23 mouse cellular contexts compared by ENCODE assay signal in genomic region chr2:163546623-163547318, GRCm38 (mm10). TPM values are rescaled to one million over a fixed set of nuclear protein-coding genes. Genes with fewer than 3 reads are reported as not detected.
DNase-seq lines count a peak whose midpoint lies in the region; ATAC-seq lines count a peak whose summit lies in the region.
"Had no signal": no experiment of that assay in that cellular context is flagged by ENCODE, and none has a peak within 500 bp of the region (broad histone marks: within the 10 kb centered on the region; RNA-seq: fewer than 3 reads in every experiment).

No protein-coding gene starts in this region.

- ATAC-seq in erythroblast, adult 5-6 weeks (replicated peaks; ENCODE audit: low FRiP score, poor library complexity, severe bottlenecking), result no peak
- peak; percentile 92 for ATAC-seq in liver, embryonic 16.5 days (ENCODE audit: low read depth)
- no peak for ATAC-seq in midbrain, embryonic 14.5 days (ENCODE audit: low FRiP score, low TSS enrichment)
- ATAC-seq: forebrain, embryonic 15.5 days; midbrain, embryonic 16.5 days had no signal

- H3K36me3 ChIP-seq in erythroblast, embryonic 14.5 days (ENCODE audit: control insufficient read depth), result no peaks in the 10 kb centered on the region; the same call in 1 of the 2 replicates
- no peaks in the 10 kb centered on the region for H3K36me3 ChIP-seq in liver, embryonic 16.5 days (ENCODE audit: control insufficient read depth, insufficient read depth)
- H3K36me3 ChIP-seq in midbrain, embryonic 14.5 days (ENCODE audit: control insufficient read depth, insufficient read depth, low read length), result no peaks in the 10 kb centered on the region
- H3K36me3 ChIP-seq: forebrain, embryonic 15.5 days had no signal

- H3K4me2 ChIP-seq in liver, embryonic 16.5 days (ENCODE audit: low read depth, low read length), result no peak overlapping the region
- no peak overlapping the region for H3K4me2 ChIP-seq in midbrain, embryonic 14.5 days (ENCODE audit: low read length)
- H3K4me2 ChIP-seq: forebrain, embryonic 15.5 days; hindbrain, embryonic 14.5 days had no signal

- intact Hi-C loops in left cerebral cortex, postnatal 4 days (cut with DNase I), result no loop called here

- H3K9me3 ChIP-seq in erythroblast, embryonic 14.5 days (ENCODE audit: control insufficient read depth, low read length), result no peaks in the 10 kb centered on the region
- H3K9me3 ChIP-seq in liver, embryonic 16.5 days (replicated peaks; ENCODE audit: control insufficient read depth, low read length), result no peaks in the 10 kb centered on the region
- H3K9me3 ChIP-seq in midbrain, embryonic 14.5 days (ENCODE audit: control insufficient read depth, low read length), result no peaks in the 10 kb centered on the region
- H3K9me3 ChIP-seq: forebrain, embryonic 15.5 days had no signal

- peak overlapping the region; percentile 42 for H3K9ac ChIP-seq in liver, embryonic 16.5 days (ENCODE audit: low read depth, low read length)
- H3K9ac ChIP-seq in midbrain, embryonic 14.5 days (replicated peaks; ENCODE audit: low read length), result no peak overlapping the region
- H3K9ac ChIP-seq: forebrain, embryonic 15.5 days; hindbrain, embryonic 14.5 days had no signal

- no peaks in the 10 kb centered on the region for H3K27me3 ChIP-seq in erythroblast, embryonic 14.5 days (ENCODE audit: control insufficient read depth)
- no peaks in the 10 kb centered on the region for H3K27me3 ChIP-seq in liver, embryonic 16.5 days (ENCODE audit: control insufficient read depth, insufficient read depth, low read depth, low read length)
- no peaks in the 10 kb centered on the region for H3K27me3 ChIP-seq in midbrain, embryonic 14.5 days (ENCODE audit: control insufficient read depth, insufficient read depth, low read length)
- H3K27me3 ChIP-seq: forebrain, embryonic 15.5 days had no signal

- peak overlapping the region; percentile 26 for H3K27ac ChIP-seq in liver, embryonic 16.5 days (ENCODE audit: low read length)
- H3K27ac ChIP-seq in midbrain, embryonic 14.5 days (replicated peaks; ENCODE audit: low read depth, low read length), result no peak overlapping the region
- H3K27ac ChIP-seq: forebrain, embryonic 15.5 days; heart, adult 2 months; hindbrain, embryonic 14.5 days; macrophage had no signal

- WGBS in liver, embryonic 16.5 days (ENCODE audit: insufficient replicate concordance), result 52% methylated on average over 14 of the region's 14 CpGs
- 83% methylated on average over 14 of the region's 14 CpGs for WGBS in midbrain, embryonic 14.5 days

- peak overlapping the region; percentile 55 for H3K4me3 ChIP-seq in erythroblast, embryonic 14.5 days (replicated peaks)
- peak overlapping the region; percentile 50 for H3K4me3 ChIP-seq in liver, embryonic 16.5 days (ENCODE audit: low read depth, low read length)
- no peak overlapping the region for H3K4me3 ChIP-seq in midbrain, embryonic 14.5 days (replicated peaks; ENCODE audit: low read depth, low read length)
- H3K4me3 ChIP-seq: forebrain, embryonic 15.5 days; heart, adult 2 months had no signal

- peaks cover 2% of the 10 kb centered on the region; the same call in 1 of the 2 replicates for H3K4me1 ChIP-seq in erythroblast, embryonic 14.5 days (ENCODE audit: control insufficient read depth)
- H3K4me1 ChIP-seq in liver, embryonic 16.5 days (ENCODE audit: control insufficient read depth, low read depth, low read length), result peaks cover 7% of the 10 kb centered on the region
- H3K4me1 ChIP-seq in midbrain, embryonic 14.5 days (ENCODE audit: control insufficient read depth, insufficient read depth, low read length), result no peaks in the 10 kb centered on the region
- H3K4me1 ChIP-seq: forebrain, embryonic 15.5 days had no signal

- peak; percentile 85 to 90 for DNase-seq in kidney, postnatal 36 days
- DNase-seq in midbrain, embryonic 14.5 days, result no peak
- no peak for DNase-seq in left cerebral cortex, postnatal 4 days
- no peak for DNase-seq in adrenal gland, postnatal 4 days (ENCODE audit: low spot score in 2 of 2)
- DNase-seq in c-Kit-positive CD71-positive TER-119-positive erythroid progenitor cells, embryonic 14.5 days (ENCODE audit: low spot score), result no peak
- DNase-seq: adrenal gland, adult 8-10 months; cerebellum, postnatal 10 days; heart, adult 2 months; lung, adult 2 months; right cerebral cortex, postnatal 14 days; thymus, adult 2 months had no signal

RNA-seq across cellular contexts. Expression of gene Hnf4a, which starts 40.2 kb away (rescaled TPM):
- 0.01 and 0.06 TPM in 2 replicates for polyA plus RNA-seq in erythroblast, embryonic 14.5 days (2012)
- not detected in 2 replicates for total RNA-seq in erythroblast, adult 5-6 weeks (2015; ENCODE audit: low replicate concordance)
- 0.26 and 0.42 TPM in 2 replicates for total RNA-seq in erythroblast, adult 5-6 weeks (2017; ENCODE audit: low replicate concordance)
- 18.8 and 21.1 TPM in 2 replicates for polyA plus RNA-seq in liver, embryonic 16.5 days (2015; fragmentation: Nextera tagmentation; extraction: Ambion mirVana)
- not detected in 2 replicates for polyA plus RNA-seq in midbrain, embryonic 14.5 days (2014; fragmentation: Nextera tagmentation; extraction: Ambion mirVana)
- total RNA-seq in left cerebral cortex, postnatal 4 days (2021), result not detected
- total RNA-seq in adrenal gland, postnatal 4 days (2021), result 10 to 100 TPM; 14.7 to 18.9 TPM
- total RNA-seq: heart, adult 2 months; layer of hippocampus, adult 8-10 months; left cerebral cortex, postnatal 14 days had no signal
- polyA plus RNA-seq: forebrain, embryonic 15.5 days; heart, adult 2 months; heart, postnatal 0 days; hindbrain, embryonic 14.5 days; macrophage; midbrain, embryonic 16.5 days; neural tube, embryonic 11.5 days had no signal

RNA-seq across cellular contexts. Expression of gene R3hdml, which starts 54.7 kb away (rescaled TPM):
- not detected in 2 replicates for polyA plus RNA-seq in erythroblast, embryonic 14.5 days (2012)
- not detected in 2 replicates for total RNA-seq in erythroblast, adult 5-6 weeks (2015; ENCODE audit: low replicate concordance)
- not detected in 2 replicates for total RNA-seq in erythroblast, adult 5-6 weeks (2017; ENCODE audit: low replicate concordance)
- polyA plus RNA-seq in liver, embryonic 16.5 days (2015; fragmentation: Nextera tagmentation; extraction: Ambion mirVana), result not detected in 2 replicates
- not detected in 2 replicates for polyA plus RNA-seq in midbrain, embryonic 14.5 days (2014; fragmentation: Nextera tagmentation; extraction: Ambion mirVana)
- under 1 TPM in 1 of 2 experiments, not detected in 1; 0.36 TPM for total RNA-seq in left cerebral cortex, postnatal 4 days (2021)
- total RNA-seq in adrenal gland, postnatal 4 days (2021), result 1 to 10 TPM in 1 of 2 experiments, not detected in 1; 4.6 TPM
- total RNA-seq: adrenal gland, adult 8-10 months; gastrocnemius, adult 8-10 months; heart, adult 2 months; layer of hippocampus, adult 8-10 months; left cerebral cortex, postnatal 14 days had no signal
- polyA plus RNA-seq: forebrain, embryonic 15.5 days; heart, adult 2 months; heart, postnatal 0 days; lung, adult 2 months; macrophage had no signal

RNA-seq across cellular contexts. Expression of gene Ttpal, which starts 55.3 kb away (rescaled TPM):
- 1.2 TPM in 2 replicates for polyA plus RNA-seq in erythroblast, embryonic 14.5 days (2012)
- 6.5 and 10.0 TPM in 2 replicates for total RNA-seq in erythroblast, adult 5-6 weeks (2015; ENCODE audit: low replicate concordance)
- total RNA-seq in erythroblast, adult 5-6 weeks (2017; ENCODE audit: low replicate concordance), result 5.5 and 8.8 TPM in 2 replicates
- 9.2 and 10.6 TPM in 2 replicates for polyA plus RNA-seq in liver, embryonic 16.5 days (2015; fragmentation: Nextera tagmentation; extraction: Ambion mirVana)
- 39.5 and 60.6 TPM in 2 replicates for polyA plus RNA-seq in midbrain, embryonic 14.5 days (2014; fragmentation: Nextera tagmentation; extraction: Ambion mirVana)
- total RNA-seq in left cerebral cortex, postnatal 4 days (2021), result 10 to 100 TPM; 40.1 to 46.8 TPM
- 10 to 100 TPM; 27.9 to 30.5 TPM for total RNA-seq in adrenal gland, postnatal 4 days (2021)

Comparison
In these comparisons a context has a peak if more than half of its experiments do, and no peak if none do; other contexts are left out.
1. DNase-seq: peak in kidney, postnatal 36 days (2 of 2); none in midbrain, embryonic 14.5 days (single experiment), left cerebral cortex, postnatal 4 days (single experiment), adrenal gland, postnatal 4 days (0 of 2) and c-Kit-positive CD71-positive TER-119-positive erythroid progenitor cells, embryonic 14.5 days (single experiment).
2. RNA of gene Hnf4a, which starts 40.2 kb away (total RNA-seq): 14.7 to 18.9 TPM in adrenal gland, postnatal 4 days; 0.26 to 0.42 TPM in erythroblast, adult 5-6 weeks and not detected in left cerebral cortex, postnatal 4 days; every median in the first group is over 10 times any median in the second.